Mouse (Mus musculus) kidney, adult 2 months (tissue): ENCODE measurements around the gene Rprd2. TPM values are rescaled to one million over a fixed set of nuclear protein-coding genes. Genes with fewer than 3 reads are reported as not detected.

Source experiments
- DNase-seq: peaks from one replicate; pipeline ENCODE4 v3.0.0; 2021
- H3K27ac ChIP-seq: fragments of 200-500 bp; 2 replicates; pipeline ENCODE4 v1.5.1; 2012; ENCODE audit warnings: low read depth, low read length, control low read depth, inconsistent platforms; ENCODE audit not compliant: insufficient read depth
- H3K27me3 ChIP-seq: fragments of 200-500 bp; replicated peaks from 2 replicates; pipeline ENCODE4 v1.6.1; 2012; ENCODE audit warnings: mild to moderate bottlenecking, moderate library complexity, low read length, inconsistent platforms; ENCODE audit not compliant: control insufficient read depth, insufficient read depth
- H3K36me3 ChIP-seq: fragments of 200-500 bp; 2 replicates; pipeline ENCODE4 v1.6.1; 2012; ENCODE audit warnings: mild to moderate bottlenecking, moderate library complexity, low read length, inconsistent platforms; ENCODE audit not compliant: control insufficient read depth, insufficient read depth
- H3K4me1 ChIP-seq: fragments of 200-500 bp; 2 replicates; pipeline ENCODE4 v1.6.1; 2011; ENCODE audit warnings: low read length; ENCODE audit not compliant: control insufficient read depth, insufficient read depth
- H3K4me3 ChIP-seq: fragments of 200-500 bp; 2 replicates; pipeline ENCODE4 v1.5.1; 2011; ENCODE audit warnings: mild to moderate bottlenecking, low read depth, low read length, control low read depth; ENCODE audit not compliant: insufficient read depth
- CTCF ChIP-seq: fragments of 200-500 bp; conservative IDR thresholded peaks from 2 replicates; pipeline ENCODE4 v1.5.1; 2011; ENCODE audit warnings: low read depth, mild to moderate bottlenecking, control low read depth, low read length, moderate library complexity, mixed read lengths; ENCODE audit not compliant: insufficient read depth, insufficient read length
- POLR2A ChIP-seq: fragments of 200-500 bp; IDR thresholded peaks from one replicate; pipeline ENCODE4 v1.6.1; 2011; ENCODE audit warnings: low read depth, low read length, control low read depth
- WGBS: fragments of 180-500 bp; shearing (Covaris S2); methylation state at CpG from one replicate; pipeline ENCODE4 v1.1.7; 2018; 5-methylcytosine and 5-hydroxymethylcytosine counted together
- polyA plus RNA-seq: library from polyadenylated mRNA; depleted of rRNA; stranded (reverse); fragments of >200 nt; gene quantifications from 2 replicates; pipeline ENCODE4 v1.2.3, GENCODE M21; 2012

Rprd2 gene
- polyA plus RNA-seq, 1 experiment, result 13.9 TPM

DNA sequence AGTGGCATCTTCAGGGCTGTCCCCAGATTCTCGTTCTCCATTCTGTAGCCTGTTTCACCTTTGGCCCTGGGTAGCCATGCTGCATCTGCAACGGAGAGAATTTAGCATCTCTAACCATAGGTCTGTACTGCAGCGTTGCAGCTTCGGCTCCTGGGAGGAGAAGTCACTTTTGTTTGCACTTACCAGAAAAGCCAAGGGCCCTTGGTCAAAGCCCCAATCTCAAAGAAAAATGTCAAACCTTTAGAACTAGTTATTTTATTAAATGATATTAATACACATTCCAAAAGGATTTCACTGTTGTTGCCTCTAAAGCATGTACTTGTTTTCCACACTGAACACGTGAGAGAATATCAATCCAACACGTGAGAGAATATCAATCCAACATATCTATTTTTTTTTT, 58.6 kb downstream of the Rprd2 start, which contains the start of gene Tars2:
TSS of gene Tars2 (minus strand) at position 101 of the 400 bp plus-strand sequence.
- no peak for DNase-seq
- TF ChIP-seq POLR2A, result no peak
- Histone ChIP-seq H3K36me3 (peaks cover 8% of the 10 kb centered on the region), H3K27me3 (no peaks in the 10 kb centered on the region), H3K4me1 (no peaks in the 10 kb centered on the region), H3K27ac (no peak within 1 kb of the TSS), H3K4me3 (no peak within 1 kb of the TSS)
- 80% methylated on average over 6 of the region's 6 CpGs for WGBS

DNA sequence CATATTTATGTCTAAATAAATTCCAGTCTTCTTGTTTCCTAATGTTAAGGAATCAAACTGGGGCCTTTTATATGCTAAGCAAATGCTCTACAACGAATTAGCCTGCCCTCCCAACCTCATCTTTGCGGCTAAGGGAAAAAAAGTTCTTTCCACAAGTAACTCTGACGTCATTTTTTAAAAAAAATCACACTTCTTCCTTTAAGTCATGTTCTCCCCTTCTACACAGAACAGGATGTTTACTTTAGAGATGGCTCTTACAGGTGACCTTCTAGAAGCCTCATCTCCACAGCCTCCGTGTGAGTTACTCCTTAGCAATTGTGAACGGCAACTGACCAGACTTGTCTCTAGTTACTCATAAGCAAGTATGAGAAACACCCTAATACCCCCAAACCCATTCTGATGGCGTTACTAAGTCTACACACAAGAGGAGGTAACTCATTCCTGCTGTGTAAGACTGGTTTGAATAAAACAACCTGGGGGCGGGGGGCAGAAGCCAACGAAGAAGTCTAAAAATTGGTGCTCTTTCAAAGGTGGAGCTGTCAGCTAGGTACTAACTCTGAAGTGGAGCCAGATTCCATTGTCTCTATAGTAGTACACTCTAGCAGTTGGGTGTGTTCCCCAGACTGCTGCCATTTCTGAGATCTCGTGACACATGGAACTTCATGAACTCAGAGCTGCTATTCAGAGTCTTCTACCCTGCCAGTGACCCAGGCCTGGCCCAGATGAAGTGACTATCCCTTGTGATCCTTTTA, 60.0 kb downstream of the Rprd2 start:
- Histone ChIP-seq H3K27ac (no peak overlapping the region), H3K4me1 (no peaks in the 10 kb centered on the region; the same call in 1 of the 2 replicates), H3K4me3 (no peak overlapping the region), H3K27me3 (no peaks in the 10 kb centered on the region), H3K36me3 (0 out of 2 replicates have a peak, but pooled peaks cover 2% of the 10 kb centered on the region)
- 41% methylated on average over 9 of the region's 9 CpGs for WGBS
- no peak for DNase-seq
- TF ChIP-seq POLR2A, result no peak
- no peak for TF ChIP-seq CTCF

DNA sequence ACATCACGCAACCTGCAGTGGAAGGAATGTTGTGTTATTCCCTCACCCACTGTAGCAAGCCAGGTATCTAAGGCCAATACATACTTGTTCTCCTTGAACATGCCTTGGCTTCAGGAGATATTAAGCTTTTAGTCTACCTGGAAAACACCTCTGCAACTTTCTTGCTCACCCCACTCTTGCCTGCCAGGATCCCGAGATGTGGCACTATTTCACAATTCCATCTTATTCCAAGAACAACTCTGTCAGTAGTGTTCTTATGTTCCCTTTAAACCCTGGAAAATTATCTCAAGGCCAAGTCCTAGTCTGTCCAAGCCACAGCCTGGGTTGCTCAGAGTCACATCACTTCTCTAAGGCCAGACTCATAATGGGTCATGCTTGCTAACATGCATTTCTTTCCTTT, 61.9 kb downstream of the Rprd2 start:
- WGBS, result 84% methylated on average over 2 of the region's 2 CpGs
- no peak overlapping the region for H3K4me3 ChIP-seq
- DNase-seq, result no peak
- no peaks in the 10 kb centered on the region; the same call in 1 of the 2 replicates for H3K4me1 ChIP-seq
- H3K27ac ChIP-seq, result no peak overlapping the region
- H3K36me3 ChIP-seq, result no peaks in the 10 kb centered on the region; the same call in 1 of the 2 replicates
- H3K27me3 ChIP-seq, result no peaks in the 10 kb centered on the region
- no peak for TF ChIP-seq POLR2A
- no peak for TF ChIP-seq CTCF

DNA sequence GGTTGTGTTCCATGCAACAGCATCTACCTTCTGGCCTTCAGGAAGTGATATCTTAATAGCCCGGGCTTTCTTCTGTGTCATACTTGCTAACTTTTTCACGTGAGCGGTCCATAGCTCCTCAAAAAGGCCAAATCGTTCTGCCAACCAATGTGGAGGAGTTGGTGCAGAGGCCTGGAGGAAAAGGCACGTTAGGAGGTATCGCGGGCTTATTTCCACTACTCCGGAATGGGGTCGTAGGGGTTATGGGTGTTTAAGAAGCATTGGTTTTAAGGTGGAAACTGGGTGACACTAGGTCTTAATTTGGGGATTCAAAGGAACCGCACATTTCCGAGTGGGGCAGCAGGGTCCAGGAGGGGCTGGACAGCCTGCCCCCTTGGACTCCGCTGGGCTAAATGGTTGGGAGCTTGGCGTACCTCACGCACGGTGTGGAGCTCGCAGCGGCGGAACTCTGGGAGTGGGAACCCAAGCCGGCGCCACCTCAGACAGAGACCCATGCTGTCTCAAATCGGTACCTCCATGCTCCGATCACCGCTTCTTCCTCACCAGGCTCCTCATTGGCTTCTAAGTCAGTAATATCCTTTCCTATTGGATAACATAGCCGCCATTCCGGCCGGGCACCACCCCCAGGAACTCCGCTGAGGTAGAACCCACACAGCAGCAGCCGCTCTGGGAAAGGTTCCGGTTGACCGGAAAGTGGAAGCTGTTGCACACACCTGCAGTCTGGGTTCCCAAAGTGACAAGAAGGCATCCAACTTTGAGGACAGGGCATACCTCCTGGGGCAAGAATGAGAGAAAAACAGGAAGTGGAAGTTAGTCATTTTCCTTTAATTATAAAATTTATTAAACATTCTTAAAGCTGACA, 64.1 kb downstream of the Rprd2 start:
- no peaks in the 10 kb centered on the region for H3K27me3 ChIP-seq
- H3K27ac ChIP-seq, result no peak overlapping the region
- no peaks in the 10 kb centered on the region; the same call in none of the 2 replicates for H3K36me3 ChIP-seq
- peak; percentile 98 for DNase-seq
- TF ChIP-seq CTCF (no peak), POLR2A (peak; percentile 26)
- H3K4me1 ChIP-seq, result no peaks in the 10 kb centered on the region; the same call in 1 of the 2 replicates
- H3K4me3 ChIP-seq, result peak overlapping the region; percentile 90
- under 1% methylated on average over 30 of the region's 30 CpGs for WGBS

GRCm38 (mm10) chr3:95752935-95753334, 65.7 kb downstream of the Rprd2 start:
- 46% methylated on average over 3 of the region's 3 CpGs for WGBS
- H3K36me3 ChIP-seq, result peaks cover 2% of the 10 kb centered on the region

GRCm38 (mm10) chr3:95740406-95740805, 78.3 kb downstream of the Rprd2 start:
- peak; percentile 79 for DNase-seq
- Histone ChIP-seq H3K4me1 (no peaks in the 10 kb centered on the region), H3K36me3 (peaks cover 3% of the 10 kb centered on the region), H3K27me3 (no peaks in the 10 kb centered on the region), H3K27ac (peak overlapping the region; percentile 55), H3K4me3 (no peak overlapping the region)
- WGBS, result 48% methylated on average over 8 of the region's 8 CpGs
- TF ChIP-seq CTCF (no peak), POLR2A (no peak)

More at GRCm38 (mm10) chr3:95752935-95753334, 65.7 kb downstream of the Rprd2 start:
- no peak overlapping the region for H3K4me3 ChIP-seq
- H3K27me3 ChIP-seq, result no peaks in the 10 kb centered on the region
- no peaks in the 10 kb centered on the region; the same call in 1 of the 2 replicates for H3K4me1 ChIP-seq
- no peak for DNase-seq
- TF ChIP-seq CTCF (no peak), POLR2A (no peak)
- H3K27ac ChIP-seq, result no peak overlapping the region

DNA sequence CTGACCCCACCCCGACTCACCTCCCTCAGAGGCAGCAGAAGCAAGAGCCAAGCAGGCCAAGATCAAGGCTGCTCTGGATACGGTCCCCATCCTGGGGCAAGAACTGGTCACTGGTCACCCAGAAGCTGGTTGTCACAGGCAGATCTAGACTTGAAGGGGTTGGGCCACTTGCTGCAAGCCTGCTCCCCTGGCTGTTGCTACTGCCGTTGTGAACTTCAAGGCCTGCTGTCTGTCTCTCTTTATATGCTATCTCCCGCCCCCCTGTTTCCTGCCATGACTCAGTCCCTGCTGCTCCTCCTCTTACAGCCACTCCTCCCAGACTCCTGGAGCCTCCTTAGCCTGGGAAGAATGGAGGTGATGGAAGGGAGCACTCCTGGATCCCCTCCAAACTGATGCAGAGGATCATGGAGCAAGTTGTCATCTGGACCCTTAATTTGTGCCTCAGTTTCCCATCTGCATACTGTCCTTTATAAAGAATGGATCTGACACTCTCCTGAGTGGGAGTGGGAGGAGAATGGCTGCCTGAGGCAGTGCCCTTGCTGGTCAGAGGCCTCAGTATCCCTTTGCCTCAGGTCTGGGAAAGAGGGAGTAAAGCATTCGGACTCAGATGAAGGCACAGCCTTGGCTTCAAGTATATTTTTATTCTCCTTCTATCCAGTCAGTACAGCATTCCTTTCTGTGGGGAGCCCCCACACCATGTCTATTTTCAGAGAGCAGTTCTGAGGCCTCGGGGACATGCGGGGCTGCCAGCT, 79.1 kb downstream of the Rprd2 start, which contains the start of gene Ecm1:
TSS of gene Ecm1 (minus strand) at position 217 of the 752 bp plus-strand sequence.
- no peaks in the 10 kb centered on the region for H3K27me3 ChIP-seq
- peaks cover 1% of the 10 kb centered on the region for H3K36me3 ChIP-seq
- peak within 1 kb of the TSS; percentile 38; the same call in 1 of the 2 replicates for H3K4me3 ChIP-seq
- TF ChIP-seq POLR2A, result peak; percentile 76
- TF ChIP-seq CTCF, result no peak
- DNase-seq, result peak; percentile 74
- no peaks in the 10 kb centered on the region for H3K4me1 ChIP-seq
- WGBS, result 62% methylated on average over 7 of the region's 7 CpGs
- peak within 1 kb of the TSS; percentile 55 for H3K27ac ChIP-seq
